Mouse (Mus musculus) E14TG2a.4 (cell line): ENCODE data around the gene Sertad2.

Experiments used
- CTCF ChIP-seq: conservative IDR thresholded peaks from 2 replicates; pipeline ENCODE4 v1.5.1; 2014; ENCODE audit warnings: low read length
- NANOG ChIP-seq: IDR thresholded peaks from 2 replicates; pipeline ENCODE4 v1.6.1; 2014; ENCODE audit warnings: borderline replicate concordance, low read length, mixed read lengths
- POU5F1 ChIP-seq: IDR thresholded peaks from 2 replicates; pipeline ENCODE4 v1.6.1; 2014; ENCODE audit warnings: low read length, borderline replicate concordance

- TF ChIP-seq CTCF (no peak), POU5F1 (no peak), NANOG (no peak)
Observed at GRCm38 (mm10) chr11:20634543-20634942, 91.5 kb downstream of the Sertad2 start.
